Mouse (Mus musculus): ENCODE measurements around the gene Nlgn3. TPM values are rescaled to one million over a fixed set of nuclear protein-coding genes. Genes with fewer than 3 reads are reported as not detected.

The Nlgn3 gene
- polyA plus RNA-seq, 1 experiment, result 0.22 TPM

DNA sequence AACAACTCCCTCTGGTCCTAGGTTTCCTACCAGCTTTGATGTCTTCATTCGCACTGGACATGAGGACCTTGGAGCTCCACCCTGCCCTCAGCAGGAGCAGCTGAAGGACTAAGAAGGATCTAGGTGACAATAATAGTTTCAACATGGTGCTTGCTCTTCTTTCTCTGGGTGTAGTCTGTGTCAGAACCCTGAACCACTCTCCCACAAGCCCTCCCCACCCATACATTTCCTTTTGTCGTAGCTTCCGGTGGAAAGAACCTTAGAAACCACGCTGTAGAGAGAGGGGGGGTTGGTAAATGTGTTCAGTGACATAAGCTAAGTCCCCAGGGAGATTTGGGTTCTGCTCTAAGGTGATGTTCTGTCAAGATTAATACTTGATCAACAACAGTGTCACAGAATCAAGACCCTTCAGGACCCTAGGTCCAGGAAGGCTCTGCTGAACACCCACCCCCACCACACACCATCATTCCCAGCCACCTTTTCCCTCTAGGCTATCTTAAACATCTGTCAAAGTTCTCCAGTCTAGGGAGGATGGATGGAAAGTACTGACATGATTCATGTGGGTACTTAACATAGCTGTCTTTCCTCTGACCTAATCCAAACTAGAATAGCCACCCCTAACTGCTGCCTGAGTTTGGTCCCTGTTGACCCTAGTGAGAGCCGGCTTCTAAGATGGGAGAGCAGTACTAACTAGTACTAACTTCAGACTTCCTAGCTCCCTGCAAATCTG lies 30.8 kb upstream of the Nlgn3 start, which contains the start of gene Il2rg:
Gene Il2rg, minus strand, starts transcription at position 231 of the 730 bp plus-strand sequence.
- H3K27me3 ChIP-seq (ENCODE audit: control insufficient read depth, insufficient read depth, low read length), result no peaks in the 10 kb centered on the region
- H3K4me1 ChIP-seq (ENCODE audit: control insufficient read depth, insufficient read depth, low read length), result no peaks in the 10 kb centered on the region
- H3K36me3 ChIP-seq (ENCODE audit: control insufficient read depth, insufficient read depth, low read length), result no peaks in the 10 kb centered on the region
- H3K27ac ChIP-seq (ENCODE audit: control insufficient read depth, insufficient read depth, low read depth, low read length), result no peak within 1 kb of the TSS
- no peak for TF ChIP-seq POLR2A (IDR thresholded peaks at IDR 0.05; ENCODE audit: control insufficient read depth, low read depth, low read length)
- TF ChIP-seq CTCF (IDR thresholded peaks at IDR 0.05; ENCODE audit: control insufficient read depth, insufficient read depth, insufficient replicate concordance, low read depth, low read length), result no peak
- no peak within 1 kb of the TSS for H3K4me3 ChIP-seq (ENCODE audit: control insufficient read depth, low read depth, low read length)

DNA sequence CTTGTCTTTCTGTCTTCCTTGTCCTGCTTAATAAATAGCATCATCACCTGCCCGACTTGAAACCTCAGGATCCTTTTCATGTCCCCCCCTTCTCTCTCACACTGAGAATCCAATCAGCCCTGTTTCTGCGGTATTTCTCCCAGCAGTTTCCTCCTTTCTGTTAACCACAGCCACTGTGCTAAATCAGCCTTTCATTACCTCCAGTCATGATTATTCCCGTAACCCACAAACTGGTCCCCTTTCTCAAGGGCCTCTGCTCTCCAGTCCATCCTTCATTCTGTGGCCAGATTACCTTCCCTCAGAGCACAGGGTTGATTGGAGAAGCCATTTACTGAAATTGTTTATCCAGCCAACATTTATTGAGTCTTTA lies 30.2 kb upstream of the Nlgn3 start, which contains the start of gene Gm20489:
Gene Gm20489, minus strand, starts transcription at position 269 of the 370 bp plus-strand sequence.
- Histone ChIP-seq H3K4me3 (ENCODE audit: control insufficient read depth, low read depth, low read length) (no peak within 1 kb of the TSS), H3K36me3 (ENCODE audit: control insufficient read depth, insufficient read depth, low read length) (no peaks in the 10 kb centered on the region), H3K4me1 (ENCODE audit: control insufficient read depth, insufficient read depth, low read length) (no peaks in the 10 kb centered on the region), H3K27ac (ENCODE audit: control insufficient read depth, insufficient read depth, low read depth, low read length) (no peak within 1 kb of the TSS), H3K27me3 (ENCODE audit: control insufficient read depth, insufficient read depth, low read length) (no peaks in the 10 kb centered on the region)
- TF ChIP-seq CTCF (IDR thresholded peaks at IDR 0.05; ENCODE audit: control insufficient read depth, insufficient read depth, insufficient replicate concordance, low read depth, low read length) (no peak), POLR2A (IDR thresholded peaks at IDR 0.05; ENCODE audit: control insufficient read depth, low read depth, low read length) (no peak)

DNA sequence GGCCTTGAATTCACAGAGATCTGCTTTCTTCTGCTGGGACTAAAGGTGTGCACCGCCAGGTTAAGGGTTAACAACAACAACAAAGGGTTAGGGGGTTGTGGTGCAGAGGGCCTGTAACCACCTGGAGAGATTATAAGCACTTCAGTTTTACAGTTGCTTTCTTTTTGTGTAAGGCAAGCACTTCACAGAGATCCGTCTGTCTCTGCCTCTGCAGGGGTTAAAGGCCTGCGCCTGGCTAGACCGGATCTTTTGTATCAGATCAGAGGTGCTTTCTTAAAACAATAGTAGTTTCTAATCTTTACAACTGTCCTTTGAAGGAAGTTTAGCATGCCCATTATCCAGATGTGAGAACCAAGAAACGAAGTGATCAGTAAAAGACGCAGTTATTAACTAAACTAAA lies 25.6 kb upstream of the Nlgn3 start:
- Histone ChIP-seq H3K4me1 (ENCODE audit: control insufficient read depth, insufficient read depth, low read length) (peaks cover 2% of the 10 kb centered on the region), H3K4me3 (ENCODE audit: control insufficient read depth, low read depth, low read length) (peak overlapping the region; percentile 86), H3K36me3 (ENCODE audit: control insufficient read depth, insufficient read depth, low read length) (no peaks in the 10 kb centered on the region), H3K27me3 (ENCODE audit: control insufficient read depth, insufficient read depth, low read length) (no peaks in the 10 kb centered on the region), H3K27ac (ENCODE audit: control insufficient read depth, insufficient read depth, low read depth, low read length) (peak overlapping the region; percentile 33; the same call in 1 of the 2 replicates)
- TF ChIP-seq CTCF (IDR thresholded peaks at IDR 0.05; ENCODE audit: control insufficient read depth, insufficient read depth, insufficient replicate concordance, low read depth, low read length) (no peak), POLR2A (IDR thresholded peaks at IDR 0.05; ENCODE audit: control insufficient read depth, low read depth, low read length) (no peak)

DNA sequence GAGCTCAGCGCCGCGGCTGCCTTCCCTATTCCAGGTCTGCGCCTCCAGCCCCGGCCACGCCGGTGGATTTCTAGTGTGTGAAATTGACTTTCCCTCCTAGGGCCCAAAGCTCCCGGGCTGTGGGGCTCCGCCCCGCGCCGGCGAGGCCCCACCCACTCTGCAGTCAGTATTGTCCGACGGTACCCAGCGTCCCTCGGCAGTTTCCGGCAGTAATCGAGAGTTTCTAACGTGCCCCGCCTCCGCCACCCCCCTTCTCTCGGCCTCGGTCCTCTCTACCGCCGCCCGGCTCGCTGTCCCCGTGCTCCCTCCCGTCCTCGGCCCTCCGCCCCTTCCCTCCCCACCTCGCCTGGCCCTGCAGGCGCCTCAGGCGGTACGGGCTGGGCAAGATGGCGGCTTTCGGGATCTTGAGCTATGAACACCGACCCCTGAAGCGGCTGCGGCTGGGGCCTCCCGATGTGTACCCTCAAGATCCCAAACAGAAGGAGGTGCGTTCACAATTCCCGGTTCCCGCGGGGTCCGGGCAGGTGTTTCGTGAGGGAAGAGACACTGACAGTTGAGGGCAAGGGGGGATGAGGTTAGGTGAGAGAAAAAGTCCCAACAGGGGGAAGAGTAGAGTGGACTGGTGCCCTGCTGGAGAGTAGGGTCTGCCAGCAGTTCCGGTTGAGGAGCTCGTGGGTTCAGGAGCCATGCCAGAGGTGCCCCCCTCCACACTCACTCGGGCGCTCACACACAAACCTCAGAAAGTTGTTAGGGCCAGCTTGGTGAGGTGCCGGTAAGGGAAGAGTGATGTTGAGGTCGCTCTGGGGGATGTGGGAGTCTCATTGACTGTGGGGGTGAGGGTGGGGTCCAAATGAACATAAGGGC lies 24.9 kb upstream of the Nlgn3 start, which contains the start of gene Med12:
Gene Med12, plus strand, starts transcription at position 156 of the 864 bp plus-strand sequence.
- Histone ChIP-seq H3K27ac (ENCODE audit: control insufficient read depth, insufficient read depth, low read depth, low read length) (peak within 1 kb of the TSS; percentile 84), H3K4me1 (ENCODE audit: control insufficient read depth, insufficient read depth, low read length) (peaks cover 2% of the 10 kb centered on the region), H3K27me3 (ENCODE audit: control insufficient read depth, insufficient read depth, low read length) (no peaks in the 10 kb centered on the region), H3K36me3 (ENCODE audit: control insufficient read depth, insufficient read depth, low read length) (no peaks in the 10 kb centered on the region), H3K4me3 (ENCODE audit: control insufficient read depth, low read depth, low read length) (peak within 1 kb of the TSS; percentile 86)
- no peak; the same call in 1 of the 2 replicates for TF ChIP-seq POLR2A (IDR thresholded peaks at IDR 0.05; ENCODE audit: control insufficient read depth, low read depth, low read length)

DNA sequence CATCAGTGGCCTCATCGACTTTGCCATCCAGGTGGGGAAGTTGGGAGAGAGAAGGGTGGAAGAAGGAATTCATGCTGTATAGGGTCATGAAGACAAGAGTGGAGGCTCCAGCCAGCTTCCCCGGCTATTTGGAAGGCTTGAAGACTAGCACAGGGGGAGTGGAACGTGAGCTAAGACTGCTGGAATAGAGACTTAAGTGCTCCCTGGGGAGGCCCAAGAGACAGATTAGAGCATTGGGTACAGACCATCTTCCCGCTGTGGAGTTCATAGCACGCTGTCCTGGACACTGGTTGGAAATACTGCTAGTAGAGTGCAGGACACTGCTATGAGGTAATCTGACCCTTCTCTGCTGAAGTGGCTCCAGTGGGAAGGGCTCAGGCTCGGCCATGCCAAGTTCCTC lies 16.2 kb upstream of the Nlgn3 start:
- no peaks in the 10 kb centered on the region for H3K27me3 ChIP-seq (ENCODE audit: control insufficient read depth, insufficient read depth, low read length)
- TF ChIP-seq POLR2A (IDR thresholded peaks at IDR 0.05; ENCODE audit: control insufficient read depth, low read depth, low read length), result no peak
- no peak for TF ChIP-seq CTCF (IDR thresholded peaks at IDR 0.05; ENCODE audit: control insufficient read depth, insufficient read depth, insufficient replicate concordance, low read depth, low read length)
- no peak overlapping the region for H3K27ac ChIP-seq (ENCODE audit: control insufficient read depth, insufficient read depth, low read depth, low read length)
- no peaks in the 10 kb centered on the region for H3K36me3 ChIP-seq (ENCODE audit: control insufficient read depth, insufficient read depth, low read length)
- no peaks in the 10 kb centered on the region; the same call in 1 of the 2 replicates for H3K4me1 ChIP-seq (ENCODE audit: control insufficient read depth, insufficient read depth, low read length)
- H3K4me3 ChIP-seq (ENCODE audit: control insufficient read depth, low read depth, low read length), result no peak overlapping the region

DNA sequence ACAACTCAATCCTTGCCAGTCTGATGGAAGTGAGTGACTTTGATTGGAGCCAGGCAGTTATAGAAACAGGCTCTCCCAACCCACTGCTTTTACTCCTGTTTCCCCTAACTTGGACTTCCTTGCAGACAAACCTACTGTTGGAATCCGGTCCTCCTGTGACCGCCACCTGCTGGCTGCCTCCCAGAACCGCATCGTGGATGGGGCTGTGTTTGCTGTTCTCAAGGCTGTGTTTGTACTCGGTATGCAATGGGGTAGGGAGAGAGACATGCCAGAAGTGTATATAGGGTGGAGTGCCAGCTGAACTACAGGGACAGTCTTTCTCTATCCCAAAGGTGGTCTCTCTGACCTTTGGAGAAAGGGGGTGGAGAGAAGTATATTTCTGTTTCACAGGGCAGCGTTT lies 13.4 kb upstream of the Nlgn3 start:
- H3K27me3 ChIP-seq (ENCODE audit: control insufficient read depth, insufficient read depth, low read length), result no peaks in the 10 kb centered on the region
- no peak overlapping the region for H3K27ac ChIP-seq (ENCODE audit: control insufficient read depth, insufficient read depth, low read depth, low read length)
- H3K4me3 ChIP-seq (ENCODE audit: control insufficient read depth, low read depth, low read length), result no peak overlapping the region
- TF ChIP-seq POLR2A (IDR thresholded peaks at IDR 0.05; ENCODE audit: control insufficient read depth, low read depth, low read length) (no peak), CTCF (IDR thresholded peaks at IDR 0.05; ENCODE audit: control insufficient read depth, insufficient read depth, insufficient replicate concordance, low read depth, low read length) (peak; percentile 49; the same call in 1 of the 2 replicates)
- no peaks in the 10 kb centered on the region; the same call in 1 of the 2 replicates for H3K4me1 ChIP-seq (ENCODE audit: control insufficient read depth, insufficient read depth, low read length)
- no peaks in the 10 kb centered on the region for H3K36me3 ChIP-seq (ENCODE audit: control insufficient read depth, insufficient read depth, low read length)
